Mouse (Mus musculus): Measurements from ENCODE around the gene Rasa3. TPM values are rescaled to one million over a fixed set of nuclear protein-coding genes. Genes with fewer than 3 reads are reported as not detected.

Gene Rasa3
- polyA plus RNA-seq, 1 experiment from 2014 or later: 34.4 TPM

- H3K36me3 ChIP-seq (ENCODE audit: control insufficient read depth, insufficient read depth, low read length): no peaks in the 10 kb centered on the region
- H3K27ac ChIP-seq (ENCODE audit: low read depth, low read length): peak overlapping the region; percentile 93; the same call in 1 of the 2 replicates
- peak overlapping the region; percentile 80 for H3K9ac ChIP-seq (replicated peaks; ENCODE audit: low read depth, low read length)
- no peaks in the 10 kb centered on the region for H3K9me3 ChIP-seq (ENCODE audit: control insufficient read depth, low read length)
- ATAC-seq (ENCODE audit: low read depth): no peak
- H3K4me1 ChIP-seq (ENCODE audit: control insufficient read depth, insufficient read depth, low read length): peaks cover 20% of the 10 kb centered on the region
- peaks cover 2% of the 10 kb centered on the region; the same call in 1 of the 2 replicates for H3K27me3 ChIP-seq (ENCODE audit: control insufficient read depth, insufficient read depth, low read length)
- H3K4me2 ChIP-seq (ENCODE audit: low read depth, low read length): peak overlapping the region; percentile 60
- WGBS: 38% methylated on average over 8 of the region's 8 CpGs
- H3K4me3 ChIP-seq (ENCODE audit: low read depth, low read length): peak overlapping the region; percentile 84
Observed at GRCm38 (mm10) chr8:13675524-13675923, 1.9 kb downstream of the Rasa3 start.

DNA sequence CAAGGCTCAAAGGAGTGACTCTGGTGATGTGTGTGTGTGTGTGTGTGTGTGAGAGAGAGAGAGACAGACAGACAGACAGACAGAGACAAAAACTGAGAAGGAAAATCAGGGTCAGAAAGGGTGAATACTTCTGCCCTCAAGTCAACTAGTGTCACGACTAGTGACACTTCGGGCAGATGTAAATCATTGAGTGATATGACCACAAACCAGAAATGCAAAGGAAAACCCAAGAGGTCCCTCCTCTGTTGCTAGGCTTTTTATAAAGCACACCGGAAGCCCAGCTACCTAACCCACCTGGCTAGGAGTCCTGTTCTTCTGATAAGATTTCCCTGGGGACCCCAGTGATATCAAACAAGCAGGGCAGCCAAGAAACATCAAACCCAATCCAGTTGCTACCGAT, 2.3 kb downstream of the Rasa3 start:
- no peak overlapping the region for H3K27ac ChIP-seq (ENCODE audit: low read depth, low read length)
- H3K36me3 ChIP-seq (ENCODE audit: control insufficient read depth, insufficient read depth, low read length): no peaks in the 10 kb centered on the region
- H3K4me3 ChIP-seq (ENCODE audit: low read depth, low read length): peak overlapping the region; percentile 84
- peak overlapping the region; percentile 80 for H3K9ac ChIP-seq (replicated peaks; ENCODE audit: low read depth, low read length)
- no peaks in the 10 kb centered on the region for H3K9me3 ChIP-seq (ENCODE audit: control insufficient read depth, low read length)
- no peak for ATAC-seq (ENCODE audit: low read depth)
- H3K4me2 ChIP-seq (ENCODE audit: low read depth, low read length): peak overlapping the region; percentile 60
- peaks cover 20% of the 10 kb centered on the region for H3K4me1 ChIP-seq (ENCODE audit: control insufficient read depth, insufficient read depth, low read length)
- H3K27me3 ChIP-seq (ENCODE audit: control insufficient read depth, insufficient read depth, low read length): peaks cover 2% of the 10 kb centered on the region; the same call in 1 of the 2 replicates
- WGBS: 65% methylated on average over 4 of the region's 4 CpGs

DNA sequence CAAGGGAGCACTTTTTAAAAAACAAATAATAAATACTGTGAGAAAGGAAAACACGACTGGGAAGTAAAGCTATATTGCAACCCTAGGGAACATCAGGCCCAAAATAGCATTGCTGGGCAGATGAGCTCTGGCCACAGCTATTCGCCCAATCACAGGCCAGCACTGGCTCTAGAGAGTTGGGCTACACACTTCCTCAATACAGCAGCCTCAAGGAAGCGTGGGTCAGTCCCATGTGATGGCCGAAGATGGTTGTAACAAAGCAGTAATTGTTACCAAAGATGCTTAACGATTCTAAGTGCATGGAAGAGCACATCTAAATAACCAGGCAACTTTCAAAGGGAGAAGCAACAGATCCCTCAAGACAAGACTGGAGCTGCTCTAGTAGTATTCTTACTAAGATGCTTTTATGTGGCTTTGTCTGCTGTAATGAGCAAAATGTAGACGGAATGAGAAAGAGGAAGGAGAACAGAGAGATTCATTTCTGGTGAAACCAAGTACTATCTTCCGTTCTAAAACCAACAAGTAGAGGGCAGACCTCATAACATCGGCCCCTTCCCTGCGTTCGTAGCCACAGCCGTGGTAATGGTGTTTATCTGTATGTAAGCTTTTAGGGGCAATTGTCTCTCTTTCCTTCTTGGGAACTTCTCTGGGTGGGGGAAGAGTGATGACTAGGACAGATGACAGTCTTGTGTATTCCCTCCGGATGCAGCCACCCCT, 3.0 kb downstream of the Rasa3 start:
- Histone ChIP-seq H3K27ac (ENCODE audit: low read depth, low read length) (no peak overlapping the region), H3K4me1 (ENCODE audit: control insufficient read depth, insufficient read depth, low read length) (peaks cover 20% of the 10 kb centered on the region), H3K9ac (replicated peaks; ENCODE audit: low read depth, low read length) (no peak overlapping the region), H3K4me2 (ENCODE audit: low read depth, low read length) (peak overlapping the region; percentile 60), H3K9me3 (ENCODE audit: control insufficient read depth, low read length) (no peaks in the 10 kb centered on the region), H3K27me3 (ENCODE audit: control insufficient read depth, insufficient read depth, low read length) (peaks cover 2% of the 10 kb centered on the region; the same call in 1 of the 2 replicates), H3K36me3 (ENCODE audit: control insufficient read depth, insufficient read depth, low read length) (no peaks in the 10 kb centered on the region), H3K4me3 (ENCODE audit: low read depth, low read length) (peak overlapping the region; percentile 84; the same call in 1 of the 2 replicates)
- ATAC-seq (ENCODE audit: low read depth): no peak
- WGBS: 47% methylated on average over 12 of the region's 12 CpGs

DNA sequence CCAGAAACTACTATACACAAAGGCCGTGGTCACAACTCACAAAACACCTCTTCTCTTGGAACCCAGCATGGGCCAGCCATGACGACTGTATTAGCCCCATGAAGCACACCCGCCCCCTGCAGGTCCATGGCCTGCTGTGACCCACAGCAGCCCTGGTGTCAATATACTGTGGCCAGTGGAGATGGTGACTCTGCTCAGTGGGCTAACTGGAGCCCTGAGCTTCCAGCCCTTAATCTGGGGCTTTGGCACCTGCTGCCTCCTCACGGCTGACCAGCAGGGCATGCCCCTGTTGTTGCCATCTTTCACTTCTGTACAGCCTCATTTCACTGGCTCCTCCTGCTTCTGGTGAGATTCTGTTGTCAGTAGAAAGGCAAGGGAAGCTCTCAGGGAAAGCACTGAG, 4.2 kb downstream of the Rasa3 start:
- Histone ChIP-seq H3K4me2 (ENCODE audit: low read depth, low read length) (no peak overlapping the region), H3K27ac (ENCODE audit: low read depth, low read length) (0 out of 2 replicates have a peak overlapping the region, but pooled peaks have one; percentile 17), H3K27me3 (ENCODE audit: control insufficient read depth, insufficient read depth, low read length) (peaks cover 2% of the 10 kb centered on the region; the same call in 1 of the 2 replicates), H3K9ac (replicated peaks; ENCODE audit: low read depth, low read length) (peak overlapping the region; percentile 26; the same call in 1 of the 2 replicates), H3K36me3 (ENCODE audit: control insufficient read depth, insufficient read depth, low read length) (no peaks in the 10 kb centered on the region), H3K4me3 (ENCODE audit: low read depth, low read length) (no peak overlapping the region), H3K4me1 (ENCODE audit: control insufficient read depth, insufficient read depth, low read length) (peaks cover 24% of the 10 kb centered on the region), H3K9me3 (ENCODE audit: control insufficient read depth, low read length) (no peaks in the 10 kb centered on the region)
- ATAC-seq (ENCODE audit: low read depth): no peak
- 63% methylated on average over 4 of the region's 4 CpGs for WGBS

DNA sequence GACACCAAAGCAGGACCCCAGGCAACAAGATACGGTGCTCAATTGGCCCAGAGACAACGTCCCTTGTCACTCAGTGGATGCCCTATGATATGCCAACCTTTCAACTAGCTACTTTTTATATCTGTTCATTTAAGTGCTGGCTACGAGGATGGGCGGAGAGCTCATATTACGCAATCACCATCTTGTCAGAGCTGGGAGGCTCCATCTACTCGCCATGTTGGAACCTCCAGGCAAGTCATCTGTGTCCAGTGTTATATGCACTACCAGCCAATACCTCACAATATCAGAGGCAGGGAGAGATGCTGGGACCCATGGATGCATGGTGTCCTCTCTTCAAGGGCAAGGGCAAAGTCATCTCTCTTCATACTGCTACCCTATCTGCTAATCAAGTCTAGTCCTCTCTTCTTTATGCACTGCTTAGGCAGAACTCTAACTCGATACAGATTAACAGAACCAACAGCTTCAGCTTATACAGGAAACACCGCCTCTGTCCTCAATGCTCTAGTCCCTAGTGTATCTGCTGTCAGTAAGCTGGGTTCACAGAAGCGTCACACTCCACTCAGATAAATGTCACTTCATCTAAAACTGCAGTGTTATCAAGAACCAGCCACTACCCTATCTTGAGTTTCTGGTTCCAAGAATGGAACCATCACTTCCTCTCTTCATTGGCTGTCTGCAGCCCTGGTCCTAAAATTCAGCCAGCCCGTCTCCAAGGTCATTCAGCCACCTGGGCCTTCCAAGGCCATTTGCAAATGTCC, 6.0 kb downstream of the Rasa3 start:
- no peak for ATAC-seq (ENCODE audit: low read depth)
- Histone ChIP-seq H3K27me3 (ENCODE audit: control insufficient read depth, insufficient read depth, low read length) (no peaks in the 10 kb centered on the region), H3K36me3 (ENCODE audit: control insufficient read depth, insufficient read depth, low read length) (no peaks in the 10 kb centered on the region), H3K4me2 (ENCODE audit: low read depth, low read length) (no peak overlapping the region), H3K4me1 (ENCODE audit: control insufficient read depth, insufficient read depth, low read length) (peaks cover 24% of the 10 kb centered on the region), H3K9me3 (ENCODE audit: control insufficient read depth, low read length) (no peaks in the 10 kb centered on the region), H3K9ac (replicated peaks; ENCODE audit: low read depth, low read length) (no peak overlapping the region), H3K27ac (ENCODE audit: low read depth, low read length) (no peak overlapping the region), H3K4me3 (ENCODE audit: low read depth, low read length) (no peak overlapping the region)
- 94% methylated on average over 10 of the region's 10 CpGs for WGBS

DNA sequence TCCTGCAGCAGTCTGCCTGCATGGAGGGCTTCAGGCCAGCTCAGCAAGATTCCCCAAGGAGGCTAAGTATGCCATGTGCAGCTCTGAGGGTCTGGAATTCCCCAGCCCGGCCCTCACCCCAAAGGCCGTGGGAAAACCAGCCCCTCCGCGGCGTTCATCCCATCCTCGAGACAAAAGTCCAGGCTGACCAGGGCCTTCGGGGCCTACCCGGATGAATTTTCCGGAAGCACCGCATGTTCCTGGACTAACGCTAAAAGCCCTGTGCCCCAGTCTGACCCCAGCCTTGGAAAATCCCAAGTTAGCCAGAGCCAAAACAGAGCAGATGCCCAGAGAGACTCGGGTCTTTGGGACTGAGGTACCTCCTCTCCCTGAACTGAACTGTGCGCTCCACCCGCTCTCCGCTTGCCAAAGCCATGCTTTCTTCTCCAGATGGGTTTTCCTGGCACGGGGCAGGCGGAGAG, 7.4 kb downstream of the Rasa3 start:
- WGBS: 84% methylated on average over 17 of the region's 17 CpGs
- no peak for ATAC-seq (ENCODE audit: low read depth)
- H3K27me3 ChIP-seq (ENCODE audit: control insufficient read depth, insufficient read depth, low read length): no peaks in the 10 kb centered on the region
- H3K9ac ChIP-seq (replicated peaks; ENCODE audit: low read depth, low read length): no peak overlapping the region
- no peak overlapping the region for H3K27ac ChIP-seq (ENCODE audit: low read depth, low read length)
- no peak overlapping the region for H3K4me3 ChIP-seq (ENCODE audit: low read depth, low read length)
- no peaks in the 10 kb centered on the region for H3K36me3 ChIP-seq (ENCODE audit: control insufficient read depth, insufficient read depth, low read length)
- peaks cover 22% of the 10 kb centered on the region for H3K4me1 ChIP-seq (ENCODE audit: control insufficient read depth, insufficient read depth, low read length)
- H3K9me3 ChIP-seq (ENCODE audit: control insufficient read depth, low read length): no peaks in the 10 kb centered on the region
- H3K4me2 ChIP-seq (ENCODE audit: low read depth, low read length): no peak overlapping the region

- Histone ChIP-seq H3K4me3 (ENCODE audit: low read depth, low read length) (no peak overlapping the region), H3K4me2 (ENCODE audit: low read depth, low read length) (no peak overlapping the region), H3K4me1 (ENCODE audit: control insufficient read depth, insufficient read depth, low read length) (peaks cover 6% of the 10 kb centered on the region; the same call in 1 of the 2 replicates), H3K9me3 (ENCODE audit: control insufficient read depth, low read length) (no peaks in the 10 kb centered on the region), H3K9ac (replicated peaks; ENCODE audit: low read depth, low read length) (no peak overlapping the region), H3K27ac (ENCODE audit: low read depth, low read length) (no peak overlapping the region), H3K27me3 (ENCODE audit: control insufficient read depth, insufficient read depth, low read length) (no peaks in the 10 kb centered on the region), H3K36me3 (ENCODE audit: control insufficient read depth, insufficient read depth, low read length) (no peaks in the 10 kb centered on the region)
- WGBS: 53% methylated on average over 10 of the region's 10 CpGs
- no peak for ATAC-seq (ENCODE audit: low read depth)
Observed at GRCm38 (mm10) chr8:13668367-13668766, 9.0 kb downstream of the Rasa3 start.

GRCm38 (mm10) chr8:13667917-13668316, 9.5 kb downstream of the Rasa3 start:
- ATAC-seq (ENCODE audit: low read depth): no peak
- peaks cover 4% of the 10 kb centered on the region; the same call in 1 of the 2 replicates for H3K4me1 ChIP-seq (ENCODE audit: control insufficient read depth, insufficient read depth, low read length)
- H3K9ac ChIP-seq (replicated peaks; ENCODE audit: low read depth, low read length): no peak overlapping the region
- WGBS: 79% methylated on average over 4 of the region's 4 CpGs
- H3K36me3 ChIP-seq (ENCODE audit: control insufficient read depth, insufficient read depth, low read length): no peaks in the 10 kb centered on the region
- no peaks in the 10 kb centered on the region for H3K9me3 ChIP-seq (ENCODE audit: control insufficient read depth, low read length)
- no peak overlapping the region for H3K4me3 ChIP-seq (ENCODE audit: low read depth, low read length)
- H3K4me2 ChIP-seq (ENCODE audit: low read depth, low read length): no peak overlapping the region
- no peak overlapping the region for H3K27ac ChIP-seq (ENCODE audit: low read depth, low read length)
- no peaks in the 10 kb centered on the region for H3K27me3 ChIP-seq (ENCODE audit: control insufficient read depth, insufficient read depth, low read length)

- Histone ChIP-seq H3K36me3 (ENCODE audit: control insufficient read depth, insufficient read depth, low read length) (no peaks in the 10 kb centered on the region), H3K27me3 (ENCODE audit: control insufficient read depth, insufficient read depth, low read length) (no peaks in the 10 kb centered on the region), H3K4me1 (ENCODE audit: control insufficient read depth, insufficient read depth, low read length) (peaks cover 4% of the 10 kb centered on the region; the same call in 1 of the 2 replicates), H3K4me2 (ENCODE audit: low read depth, low read length) (no peak overlapping the region), H3K9me3 (ENCODE audit: control insufficient read depth, low read length) (no peaks in the 10 kb centered on the region), H3K4me3 (ENCODE audit: low read depth, low read length) (no peak overlapping the region), H3K27ac (ENCODE audit: low read depth, low read length) (no peak overlapping the region), H3K9ac (replicated peaks; ENCODE audit: low read depth, low read length) (no peak overlapping the region)
- ATAC-seq (ENCODE audit: low read depth): no peak
- 92% methylated on average over 8 of the region's 8 CpGs for WGBS
Observed at GRCm38 (mm10) chr8:13665944-13666343, 11.5 kb downstream of the Rasa3 start.
